Mouse (Mus musculus) CD4-positive, CD25-positive, alpha-beta regulatory T cell (primary cell): ENCODE data around the gene Grhl3. TPM values are rescaled to one million over a fixed set of nuclear protein-coding genes. Genes with fewer than 3 reads are reported as not detected.

Source experiments
- polyA plus RNA-seq: library from polyadenylated mRNA; unstranded; fragments of 100-300 nt; shearing (Covaris generic); gene quantifications from one replicate; pipeline ENCODE4 v1.2.1, GENCODE M21; 2017

Grhl3 gene
- not detected for polyA plus RNA-seq

DNA sequence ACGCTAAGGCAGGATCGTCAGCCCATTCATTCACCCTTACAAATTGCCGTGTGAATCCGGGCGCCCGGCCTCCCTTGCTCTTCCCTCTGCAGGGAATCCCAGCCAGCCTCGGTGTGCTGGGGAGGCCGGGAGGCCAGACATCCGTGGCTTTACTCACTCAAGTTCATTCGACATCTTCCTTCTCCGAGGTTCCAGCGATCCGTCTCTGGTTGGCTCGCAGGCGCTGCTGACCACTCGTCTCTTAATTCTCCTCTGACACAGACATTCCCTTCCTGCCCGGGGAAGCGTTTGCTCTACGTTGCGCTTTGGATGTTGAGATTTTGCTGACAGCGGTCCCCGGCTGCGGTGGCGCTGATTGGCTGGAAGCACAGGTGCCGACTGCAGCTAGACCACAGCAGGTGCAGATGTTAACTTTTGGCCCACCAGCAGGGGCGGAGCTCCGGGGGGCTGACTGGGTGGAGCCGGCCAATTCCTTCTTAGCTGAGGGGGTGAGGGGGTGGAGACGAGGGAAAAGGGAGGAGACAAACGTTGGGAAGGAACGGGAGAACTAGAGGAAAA, at the start of gene Grhl3:
TSS of gene Grhl3 (minus strand) at position 380 of the 558 bp plus-strand sequence.

DNA sequence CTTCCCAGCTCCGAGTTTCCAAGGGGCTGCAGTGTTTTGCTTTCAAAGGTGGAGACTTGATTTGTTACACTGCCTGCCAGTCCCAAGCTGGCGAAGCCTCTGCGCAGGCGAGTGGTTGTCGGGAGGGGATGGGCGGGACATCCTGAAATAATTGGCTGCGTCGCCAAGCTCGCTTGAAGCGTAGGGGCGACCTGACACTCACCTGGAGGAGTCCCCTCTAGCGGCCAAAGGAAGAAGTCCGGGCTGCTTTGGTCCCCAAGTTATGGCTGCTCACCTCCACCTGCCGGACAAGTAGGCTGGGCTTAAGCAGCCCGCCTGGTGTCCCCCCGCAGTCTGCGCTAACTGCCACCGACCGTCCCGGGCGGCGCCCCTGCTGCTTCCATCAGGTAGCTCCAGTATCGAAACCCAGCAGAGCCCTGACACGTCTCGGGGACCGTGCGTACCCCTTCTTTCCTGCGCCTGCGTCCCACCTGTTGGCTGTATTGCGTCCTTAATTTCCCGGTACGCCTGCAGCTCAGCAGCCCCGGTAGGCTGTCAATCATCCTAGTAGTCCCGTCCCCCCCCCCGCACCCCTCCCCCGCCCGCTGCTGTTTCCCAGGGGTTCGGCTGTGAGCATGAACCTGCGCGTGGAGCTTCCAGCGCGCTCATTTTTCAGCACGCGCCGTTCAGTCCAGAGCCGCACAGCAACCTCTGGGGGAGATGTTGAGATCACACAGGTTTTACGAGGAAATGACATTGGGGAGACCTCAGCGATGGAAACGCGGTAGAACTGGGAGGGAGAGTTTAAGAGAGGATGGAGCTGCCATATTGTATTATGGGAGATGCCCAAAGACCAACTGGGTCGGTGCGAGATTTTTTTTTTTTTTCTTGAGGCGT, 78.7 kb downstream of the Grhl3 start, which contains the start of the genes Stpg1 and Nipal3:
TSS of gene Stpg1 (plus strand) at position 270 of the 876 bp plus-strand sequence.
TSS of gene Nipal3 (minus strand) at position 518 of the 876 bp plus-strand sequence.

Other genes starting within 250 kb of the Grhl3 start
- 188 TPM for gene Srrm1, start 220.3 kb downstream of the Grhl3 start, polyA plus RNA-seq
- gene Ncmap, start 175.4 kb downstream of the Grhl3 start, polyA plus RNA-seq: 48.1 TPM
- 58.2 TPM for gene Rcan3, start 139.8 kb downstream of the Grhl3 start, polyA plus RNA-seq
- gene Stpg1, start 78.8 kb downstream of the Grhl3 start, polyA plus RNA-seq: 0.25 TPM
- gene Nipal3, start 78.6 kb downstream of the Grhl3 start, polyA plus RNA-seq: 14.8 TPM
- gene Ifnlr1, start 112.7 kb upstream of the Grhl3 start, polyA plus RNA-seq: not detected
- not detected for gene Il22ra1, start 154.5 kb upstream of the Grhl3 start, polyA plus RNA-seq
- gene Myom3, start 186.1 kb upstream of the Grhl3 start, polyA plus RNA-seq: not detected